Mouse (Mus musculus) megakaryocyte-erythroid progenitor cell, adult 5-6 weeks (primary cell): ENCODE results near the gene Fzd2. TPM values are rescaled to one million over a fixed set of nuclear protein-coding genes. Genes with fewer than 3 reads are reported as not detected.

Experiments
- ATAC-seq: replicated peaks from 2 replicates; pipeline ENCODE4 v1.8.0; 2016; ENCODE audit warnings: mild to moderate bottlenecking, inconsistent platforms; ENCODE audit not compliant: severe bottlenecking, poor library complexity, low FRiP score, low TSS enrichment
- total RNA-seq, 2 experiments: library from RNA; stranded (forward) in 1 of 2; stranded (reverse) in 1 of 2; fragments of 200-1000, 215-1000 nt in 1 of 2; fragments of >200 nt in 1 of 2; fragmentation: Nextera tagmentation in 1 of 2; gene quantifications; 2 replicates each; pipeline ENCODE4 v1.2.3; 2014 to 2017

The Fzd2 gene
- total RNA-seq, 2 experiments from 2014 or later = not detected

DNA sequence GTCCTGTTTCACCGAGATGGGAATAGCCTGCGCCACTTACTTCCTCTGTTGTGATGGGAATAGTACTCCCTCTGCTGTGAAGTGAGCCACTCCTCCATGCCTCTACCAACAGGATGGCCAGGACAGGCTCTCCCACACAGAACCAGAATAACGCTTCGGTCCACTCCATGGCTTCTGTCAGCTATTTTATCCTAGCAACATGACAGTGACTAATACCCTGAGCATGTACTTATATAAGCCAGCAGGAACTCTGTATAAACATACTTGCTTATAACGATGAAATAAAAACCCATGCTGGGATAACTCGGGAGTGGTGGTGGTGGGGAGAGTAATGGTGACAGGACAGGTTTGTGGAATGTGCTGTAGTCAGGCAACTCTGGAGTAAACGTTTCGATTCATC lies 51.7 kb downstream of the Fzd2 start:
- ATAC-seq = no peak

DNA sequence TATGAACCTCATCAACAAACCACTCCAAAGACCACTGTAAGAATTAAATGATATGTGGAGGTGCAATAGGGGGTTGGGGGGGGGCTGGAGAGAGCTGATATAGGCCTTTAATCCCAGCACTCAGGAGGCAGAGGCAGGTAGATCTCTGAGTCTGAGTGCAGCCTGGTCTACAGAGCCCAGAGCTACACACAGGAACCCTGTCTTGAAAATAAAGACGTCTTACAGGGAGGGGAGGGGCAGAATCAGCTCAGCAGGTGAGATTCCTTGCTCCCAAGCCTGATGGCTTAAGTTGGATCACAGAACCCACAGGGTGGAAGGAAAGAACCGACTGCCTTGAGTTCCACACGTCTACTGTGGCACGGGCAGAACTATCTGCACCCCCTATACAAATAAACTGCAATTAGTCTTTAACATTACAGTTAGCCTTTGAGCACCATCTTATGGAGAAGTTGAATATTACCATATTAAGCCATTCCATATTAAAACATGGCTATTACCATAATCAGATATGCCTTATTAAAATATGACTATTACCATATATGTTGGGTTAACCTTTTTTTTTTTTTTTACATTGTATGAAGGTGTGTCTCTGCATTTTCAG lies 52.2 kb downstream of the Fzd2 start:
- ATAC-seq = peak; percentile 68; the same call in 1 of the 2 replicates

GRCm38 (mm10) chr11:102656931-102657330 lies 52.7 kb downstream of the Fzd2 start:
- ATAC-seq = no peak

Other genes with a start within 250 kb of the Fzd2 start
- gene Slc4a1, start 238.2 kb upstream of the Fzd2 start, total RNA-seq (2014; fragmentation: Nextera tagmentation) = 0.42 and 0.46 TPM in 2 replicates
- gene Slc4a1, start 238.2 kb upstream of the Fzd2 start, total RNA-seq (2017) = 0.27 and 6.8 TPM in 2 replicates
- gene Rundc3a, start 211.0 kb upstream of the Fzd2 start, total RNA-seq (2014; fragmentation: Nextera tagmentation) = not detected in 2 replicates
- gene Rundc3a, start 211.0 kb upstream of the Fzd2 start, total RNA-seq (2017) = not detected in 2 replicates
- gene Slc25a39, start 196.4 kb upstream of the Fzd2 start, total RNA-seq (2014; fragmentation: Nextera tagmentation) = 115 and 148 TPM in 2 replicates
- 43.8 and 55.9 TPM in 2 replicates for gene Slc25a39, start 196.4 kb upstream of the Fzd2 start, total RNA-seq (2017)
- 16.1 and 17.8 TPM in 2 replicates for gene Grn, start 174.1 kb upstream of the Fzd2 start, total RNA-seq (2014; fragmentation: Nextera tagmentation)
- gene Grn, start 174.1 kb upstream of the Fzd2 start, total RNA-seq (2017) = 5.4 and 14.2 TPM in 2 replicates
- gene Fam171a2, start 156.7 kb upstream of the Fzd2 start, total RNA-seq (2014; fragmentation: Nextera tagmentation) = 0.82 TPM in 1 of 2 replicates, not detected in the other
- gene Fam171a2, start 156.7 kb upstream of the Fzd2 start, total RNA-seq (2017) = 0.28 TPM in 1 of 2 replicates, not detected in the other
- 27.7 and 30.8 TPM in 2 replicates for gene Itga2b, start 134.3 kb upstream of the Fzd2 start, total RNA-seq (2014; fragmentation: Nextera tagmentation)
- 26.5 and 73.4 TPM in 2 replicates for gene Itga2b, start 134.3 kb upstream of the Fzd2 start, total RNA-seq (2017)
- gene Gpatch8, start 48.0 kb upstream of the Fzd2 start, total RNA-seq (2014; fragmentation: Nextera tagmentation) = 44.9 and 47.2 TPM in 2 replicates
- 34.3 and 38.2 TPM in 2 replicates for gene Gpatch8, start 48.0 kb upstream of the Fzd2 start, total RNA-seq (2017)
- gene Gm11627, start 24.9 kb upstream of the Fzd2 start, total RNA-seq (2014; fragmentation: Nextera tagmentation) = not detected in 2 replicates
- not detected in 2 replicates for gene Gm11627, start 24.9 kb upstream of the Fzd2 start, total RNA-seq (2017)
- gene Meioc, start 59.3 kb downstream of the Fzd2 start, total RNA-seq (2014; fragmentation: Nextera tagmentation) = not detected in 2 replicates
- gene Meioc, start 59.3 kb downstream of the Fzd2 start, total RNA-seq (2017) = not detected in 2 replicates
- gene Ccdc43, start 93.4 kb downstream of the Fzd2 start, total RNA-seq (2014; fragmentation: Nextera tagmentation) = 20.5 and 21.0 TPM in 2 replicates
- gene Ccdc43, start 93.4 kb downstream of the Fzd2 start, total RNA-seq (2017) = 38.7 and 42.4 TPM in 2 replicates
- 0.28 and 3.0 TPM in 2 replicates for gene Adam11, start 157.0 kb downstream of the Fzd2 start, total RNA-seq (2014; fragmentation: Nextera tagmentation)
- gene Adam11, start 157.0 kb downstream of the Fzd2 start, total RNA-seq (2017) = 0.14 and 0.15 TPM in 2 replicates
- not detected in 2 replicates for gene Gjc1, start 215.3 kb downstream of the Fzd2 start, total RNA-seq (2014; fragmentation: Nextera tagmentation)
- not detected in 2 replicates for gene Gjc1, start 215.3 kb downstream of the Fzd2 start, total RNA-seq (2017)
- not detected in 2 replicates for gene Higd1b, start 231.5 kb downstream of the Fzd2 start, total RNA-seq (2014; fragmentation: Nextera tagmentation)
- not detected in 2 replicates for gene Higd1b, start 231.5 kb downstream of the Fzd2 start, total RNA-seq (2017)